Mouse (Mus musculus) ES-CJ7 (cell line): ENCODE results near the gene Zfp282.
"Not testable (repeated sequence)": the region's sequence is repeated elsewhere in the genome, so short reads cannot be mapped to it uniquely, and the experiment has no call there.

Source experiments
- DNase-seq: peaks from one replicate; pipeline ENCODE4 v3.0.0; 2011; ENCODE audit warnings: low read depth, low spot score

Zfp282 gene

GRCm38 (mm10) chr6:47877058-47877457 lies at the start of gene Zfp282:
TSS of gene Zfp282 (plus strand) at chr6:47877204.
- DNase-seq: no peak

GRCm38 (mm10) chr6:47827462-47827861 lies 49.5 kb upstream of the Zfp282 start:
- no peak for DNase-seq

- peak; percentile 46 for DNase-seq
Measured at GRCm38 (mm10) chr6:47828950-47829349, 48.1 kb upstream of the Zfp282 start.

- peak; percentile 96 for DNase-seq
Measured at GRCm38 (mm10) chr6:47830104-47831078, 46.6 kb upstream of the Zfp282 start, which contains the start of gene Zfp786. TSS of gene Zfp786 (minus strand) at chr6:47830867.

GRCm38 (mm10) chr6:47832220-47832619 lies 44.8 kb upstream of the Zfp282 start:
- DNase-seq: no peak

GRCm38 (mm10) chr6:47835482-47835983 lies 41.5 kb upstream of the Zfp282 start, which contains the start of gene Zfp398:
TSS of gene Zfp398 (plus strand) at chr6:47835661.
- peak; percentile 96 for DNase-seq

- DNase-seq: peak; percentile 40
Measured at GRCm38 (mm10) chr6:47835984-47836521, 41.0 kb upstream of the Zfp282 start.

- no peak for DNase-seq
Measured at GRCm38 (mm10) chr6:47837630-47838029, 39.4 kb upstream of the Zfp282 start.

- no peak for DNase-seq
Measured at GRCm38 (mm10) chr6:47841077-47841476, 35.9 kb upstream of the Zfp282 start.

- DNase-seq: no peak
Measured at GRCm38 (mm10) chr6:47841831-47842230, 35.2 kb upstream of the Zfp282 start.

- no peak for DNase-seq
Measured at GRCm38 (mm10) chr6:47842337-47842736, 34.7 kb upstream of the Zfp282 start.

- DNase-seq: no peak
Measured at GRCm38 (mm10) chr6:47845779-47846178, 31.2 kb upstream of the Zfp282 start.

GRCm38 (mm10) chr6:47857241-47857640 lies 19.8 kb upstream of the Zfp282 start:
- no peak for DNase-seq

GRCm38 (mm10) chr6:47857729-47858128 lies 19.3 kb upstream of the Zfp282 start:
- not testable (repeated sequence) for DNase-seq

- peak; percentile 74 for DNase-seq
Measured at GRCm38 (mm10) chr6:47872266-47872665, 4.7 kb upstream of the Zfp282 start.

GRCm38 (mm10) chr6:47877461-47878132 lies 593 bp downstream of the Zfp282 start:
- DNase-seq: peak; percentile 86

GRCm38 (mm10) chr6:47878133-47878514 lies 1.1 kb downstream of the Zfp282 start:
- DNase-seq: peak; percentile 6

- no peak for DNase-seq
Measured at GRCm38 (mm10) chr6:47878593-47878992, 1.6 kb downstream of the Zfp282 start.

- DNase-seq: no peak
Measured at GRCm38 (mm10) chr6:47879049-47879716, 2.2 kb downstream of the Zfp282 start.

- no peak for DNase-seq
Measured at GRCm38 (mm10) chr6:47880166-47880565, 3.2 kb downstream of the Zfp282 start.

GRCm38 (mm10) chr6:47888812-47889383 lies 11.9 kb downstream of the Zfp282 start:
- DNase-seq: no peak
